Mouse (Mus musculus) liver, adult 2 months (tissue): ENCODE measurements around the gene Zmynd11.

Experiments
- CTCF ChIP-seq: fragments of 200-500 bp; IDR thresholded peaks from 2 replicates; pipeline ENCODE4 v1.5.1; 2011; ENCODE audit warnings: low read depth, low read length, control low read depth
- POLR2A ChIP-seq: fragments of 200-500 bp; IDR thresholded peaks from 2 replicates; pipeline ENCODE4 v1.6.1; 2011; ENCODE audit warnings: low read length, control low read depth; ENCODE audit not compliant: insufficient read depth; ENCODE audit errors: extremely low read depth

GRCm38 (mm10) chr13:9649894-9650293 lies 115.2 kb downstream of the Zmynd11 start:
- TF ChIP-seq POLR2A (no peak), CTCF (no peak)
